Mouse (Mus musculus): ENCODE results near the gene Teddm1b. TPM values are rescaled to one million over a fixed set of nuclear protein-coding genes. Genes with fewer than 3 reads are reported as not detected.
A peak's percentile ranks its signal among the peaks of the same experiment; 100 is the strongest.

The Teddm1b gene
- polyA plus RNA-seq, 1 experiment from 2014 or later, result 0.06 TPM

DNA sequence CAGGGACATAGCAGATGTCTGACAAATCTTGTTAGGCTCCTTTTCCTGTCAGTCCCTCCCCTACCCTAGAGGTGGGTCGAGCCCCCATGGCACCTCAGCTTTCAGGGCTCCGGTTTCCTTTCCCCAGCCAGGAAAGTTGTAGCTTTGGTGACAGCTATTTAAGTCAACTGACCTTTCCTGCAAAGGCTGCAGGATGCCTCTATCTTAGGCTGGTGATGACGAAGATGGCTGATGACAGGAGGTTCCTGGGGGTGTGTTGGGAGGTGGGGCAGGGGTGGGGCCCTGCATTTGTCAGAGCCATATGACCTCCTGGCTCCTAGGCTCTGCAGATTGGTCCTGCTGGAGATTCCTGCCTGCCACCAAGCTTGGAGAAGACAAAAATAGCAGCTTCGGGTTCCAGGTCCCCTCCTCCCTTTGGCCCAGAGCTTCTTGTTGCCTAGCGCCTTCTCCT, 48.5 kb downstream of the Teddm1b start:
- Histone ChIP-seq H3K36me3 (replicated peaks) (no peaks in the 10 kb centered on the region), H3K4me3 (replicated peaks) (no peak overlapping the region), H3K9me3 (replicated peaks) (no peaks in the 10 kb centered on the region), H3K4me1 (replicated peaks) (no peaks in the 10 kb centered on the region), H3K9ac (no peak overlapping the region), H3K4me2 (no peak overlapping the region), H3K27ac (replicated peaks) (no peak overlapping the region), H3K27me3 (no peaks in the 10 kb centered on the region)
- no peak for ATAC-seq (ENCODE audit: insufficient read depth)
- WGBS (ENCODE audit: insufficient replicate concordance), result 43% methylated on average over 5 of the region's 5 CpGs

DNA sequence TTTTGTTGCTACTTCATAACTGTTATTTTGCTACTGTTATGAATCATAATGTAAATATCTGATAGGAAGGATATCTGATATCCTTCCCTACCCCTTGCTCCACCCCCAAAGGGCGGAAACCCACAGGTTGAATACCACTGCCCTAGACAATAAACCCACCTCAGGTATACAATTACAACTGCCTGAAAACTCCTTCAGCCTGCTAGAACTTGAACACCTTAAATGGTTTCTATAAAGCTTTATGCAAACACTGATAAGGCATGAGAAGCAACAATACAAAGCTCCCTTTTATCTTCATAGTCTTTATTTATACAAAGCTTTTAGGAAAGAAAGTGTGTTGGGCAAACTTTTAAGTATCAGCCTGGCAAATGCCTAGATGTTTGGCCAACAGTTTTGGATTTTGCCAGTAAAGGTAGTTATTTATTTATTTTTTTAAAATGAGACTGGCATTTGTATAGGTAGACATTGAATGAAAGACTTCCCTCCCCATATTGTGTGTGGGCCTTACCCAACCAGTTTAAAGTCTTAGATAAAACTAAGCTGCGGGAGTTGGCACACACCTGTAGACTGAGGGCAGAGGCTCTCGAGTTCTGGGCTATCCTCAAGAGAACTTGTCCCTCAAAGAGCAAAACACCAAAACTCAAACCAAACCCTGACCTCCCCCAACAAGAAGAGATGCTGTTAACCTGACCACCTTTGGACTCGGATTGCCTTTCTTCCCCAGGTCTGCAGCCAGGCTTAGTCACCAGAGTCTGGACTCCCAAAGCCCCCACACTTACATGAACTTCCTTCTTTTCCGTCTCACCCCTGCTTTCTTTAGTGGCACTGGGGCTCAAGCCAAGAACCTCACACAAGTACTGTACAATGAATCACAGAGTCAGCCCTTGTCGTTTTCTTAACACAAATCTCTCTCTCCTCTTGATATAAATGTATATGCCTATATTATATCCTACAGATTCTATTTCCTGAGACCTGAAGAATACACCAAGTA, 50.5 kb downstream of the Teddm1b start:
- H3K9me3 ChIP-seq (replicated peaks), result no peaks in the 10 kb centered on the region
- 42% methylated on average over 6 of the region's 6 CpGs for WGBS (ENCODE audit: insufficient replicate concordance)
- ATAC-seq (ENCODE audit: insufficient read depth), result no peak

More for the DNA sequence above, 50.5 kb downstream of the Teddm1b start:
- Histone ChIP-seq H3K27ac (replicated peaks) (no peak overlapping the region), H3K36me3 (replicated peaks) (no peaks in the 10 kb centered on the region), H3K4me1 (replicated peaks) (no peaks in the 10 kb centered on the region), H3K4me2 (no peak overlapping the region), H3K9ac (no peak overlapping the region), H3K27me3 (no peaks in the 10 kb centered on the region), H3K4me3 (replicated peaks) (no peak overlapping the region)

Small RNA genes lying within 50 kb of the gene (microRNA-seq; reads per million reads assigned to microRNA genes)
- 37.0 reads per million, percentile 42 among the genes with 10 or more reads in this experiment for gene Mir8114

Other genes starting within 250 kb of the Teddm1b start
- gene Rgs8, start 221.3 kb upstream of the Teddm1b start, polyA plus RNA-seq (2015; fragmentation: Nextera tagmentation; extraction: Ambion mirVana), result 0.14 TPM in 1 of 2 replicates, not detected in the other
- gene Rgs16, start 134.0 kb upstream of the Teddm1b start, polyA plus RNA-seq (2015; fragmentation: Nextera tagmentation; extraction: Ambion mirVana), result 1.1 and 2.6 TPM in 2 replicates
- gene Rnasel, start 124.9 kb upstream of the Teddm1b start, polyA plus RNA-seq (2015; fragmentation: Nextera tagmentation; extraction: Ambion mirVana), result 24.5 and 26.2 TPM in 2 replicates
- gene Rgsl1, start 30.2 kb upstream of the Teddm1b start, polyA plus RNA-seq (2015; fragmentation: Nextera tagmentation; extraction: Ambion mirVana), result not detected in 2 replicates
- gene Teddm1a, start 17.4 kb downstream of the Teddm1b start, polyA plus RNA-seq (2015; fragmentation: Nextera tagmentation; extraction: Ambion mirVana), result not detected in 2 replicates
- gene Glul, start 25.6 kb downstream of the Teddm1b start, polyA plus RNA-seq (2015; fragmentation: Nextera tagmentation; extraction: Ambion mirVana), result 117 and 128 TPM in 2 replicates
- 0.55 TPM in 2 replicates for gene Teddm2, start 25.9 kb downstream of the Teddm1b start, polyA plus RNA-seq (2015; fragmentation: Nextera tagmentation; extraction: Ambion mirVana)

All from liver, embryonic 15.5 days (tissue).